Mouse (Mus musculus) kidney, adult 2 months (tissue): ENCODE data around the gene Gm4881. TPM values are rescaled to one million over a fixed set of nuclear protein-coding genes. Genes with fewer than 3 reads are reported as not detected.

Experiments
- DNase-seq: peaks from one replicate; pipeline ENCODE4 v3.0.0; 2021
- H3K27ac ChIP-seq: fragments of 200-500 bp; 2 replicates; pipeline ENCODE4 v1.5.1; 2012; ENCODE audit warnings: low read depth, low read length, control low read depth, inconsistent platforms; ENCODE audit not compliant: insufficient read depth
- H3K27me3 ChIP-seq: fragments of 200-500 bp; replicated peaks from 2 replicates; pipeline ENCODE4 v1.6.1; 2012; ENCODE audit warnings: mild to moderate bottlenecking, moderate library complexity, low read length, inconsistent platforms; ENCODE audit not compliant: control insufficient read depth, insufficient read depth
- H3K36me3 ChIP-seq: fragments of 200-500 bp; 2 replicates; pipeline ENCODE4 v1.6.1; 2012; ENCODE audit warnings: mild to moderate bottlenecking, moderate library complexity, low read length, inconsistent platforms; ENCODE audit not compliant: control insufficient read depth, insufficient read depth
- H3K4me1 ChIP-seq: fragments of 200-500 bp; 2 replicates; pipeline ENCODE4 v1.6.1; 2011; ENCODE audit warnings: low read length; ENCODE audit not compliant: control insufficient read depth, insufficient read depth
- H3K4me3 ChIP-seq: fragments of 200-500 bp; 2 replicates; pipeline ENCODE4 v1.5.1; 2011; ENCODE audit warnings: mild to moderate bottlenecking, low read depth, low read length, control low read depth; ENCODE audit not compliant: insufficient read depth
- CTCF ChIP-seq: fragments of 200-500 bp; conservative IDR thresholded peaks from 2 replicates; pipeline ENCODE4 v1.5.1; 2011; ENCODE audit warnings: low read depth, mild to moderate bottlenecking, control low read depth, low read length, moderate library complexity, mixed read lengths; ENCODE audit not compliant: insufficient read depth, insufficient read length
- POLR2A ChIP-seq: fragments of 200-500 bp; IDR thresholded peaks from one replicate; pipeline ENCODE4 v1.6.1; 2011; ENCODE audit warnings: low read depth, low read length, control low read depth
- WGBS: fragments of 180-500 bp; shearing (Covaris S2); methylation state at CpG from one replicate; pipeline ENCODE4 v1.1.7; 2018; 5-methylcytosine and 5-hydroxymethylcytosine counted together
- polyA plus RNA-seq: library from polyadenylated mRNA; depleted of rRNA; stranded (reverse); fragments of >200 nt; gene quantifications from 2 replicates; pipeline ENCODE4 v1.2.3, GENCODE M21; 2012; rRNA removed

The Gm4881 gene
- polyA plus RNA-seq, 1 experiment: not detected

DNA sequence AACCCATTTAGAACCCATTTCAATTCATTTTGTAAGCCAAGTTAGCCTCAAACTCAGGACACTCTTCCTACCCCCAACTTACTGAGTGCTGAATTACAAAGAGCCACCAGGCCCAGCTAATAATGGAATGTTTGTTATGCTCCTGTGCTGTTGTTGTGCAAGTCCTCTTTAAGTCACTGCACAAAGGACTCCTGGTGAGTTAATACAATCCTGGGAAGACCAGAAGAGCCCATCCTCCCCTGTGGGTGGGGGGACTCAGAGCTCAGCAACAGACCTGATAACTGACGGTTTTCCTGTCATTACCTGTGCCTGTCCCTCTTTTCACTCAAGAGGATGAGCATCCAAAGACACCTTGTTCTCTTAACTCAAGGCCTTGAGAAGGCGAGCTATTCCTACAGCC lies 64.7 kb downstream of the Gm4881 start:
- DNase-seq: no peak
- H3K27ac ChIP-seq: no peak overlapping the region
- H3K4me3 ChIP-seq: no peak overlapping the region
- no peaks in the 10 kb centered on the region for H3K4me1 ChIP-seq
- 48% methylated on average over 2 of the region's 2 CpGs for WGBS
- H3K36me3 ChIP-seq: no peaks in the 10 kb centered on the region
- TF ChIP-seq CTCF: no peak
- no peak for TF ChIP-seq POLR2A
- H3K27me3 ChIP-seq: no peaks in the 10 kb centered on the region

GRCm38 (mm10) chr7:24877588-24877987 lies 66.7 kb downstream of the Gm4881 start:
- H3K4me3 ChIP-seq: no peak overlapping the region
- TF ChIP-seq CTCF: no peak
- no peak for TF ChIP-seq POLR2A
- WGBS: 56% methylated on average over 3 of the region's 3 CpGs
- no peak for DNase-seq
- H3K27ac ChIP-seq: no peak overlapping the region
- no peaks in the 10 kb centered on the region for H3K4me1 ChIP-seq
- no peaks in the 10 kb centered on the region for H3K27me3 ChIP-seq
- no peaks in the 10 kb centered on the region for H3K36me3 ChIP-seq

Other genes with a start within 250 kb of the Gm4881 start
- gene BC049730, start 235.3 kb downstream of the Gm4881 start, polyA plus RNA-seq: 0.10 TPM in 1 of 2 replicates, not detected in the other
- not detected in 2 replicates for gene Gm4763, start 217.6 kb downstream of the Gm4881 start, polyA plus RNA-seq
- gene Cd177, start 184.2 kb downstream of the Gm4881 start, polyA plus RNA-seq: 0.03 and 0.05 TPM in 2 replicates
- gene Ceacam10, start 167.3 kb downstream of the Gm4881 start, polyA plus RNA-seq: not detected in 2 replicates
- 0.94 and 2.2 TPM in 2 replicates for gene Gm9844, start 82.3 kb downstream of the Gm4881 start, polyA plus RNA-seq
- 0.14 and 0.23 TPM in 2 replicates for gene Lypd4, start 74.6 kb downstream of the Gm4881 start, polyA plus RNA-seq
- 0.11 TPM in 1 of 2 replicates, not detected in the other for gene Dmrtc2, start 74.4 kb downstream of the Gm4881 start, polyA plus RNA-seq
- 468 and 618 TPM in 2 replicates for gene Rps19, start 60.1 kb downstream of the Gm4881 start, polyA plus RNA-seq
- 2.0 and 27.1 TPM in 2 replicates for gene Cd79a, start 47.1 kb downstream of the Gm4881 start, polyA plus RNA-seq
- 92.6 and 111 TPM in 2 replicates for gene Arhgef1, start 41.6 kb downstream of the Gm4881 start, polyA plus RNA-seq
- gene Rabac1, start 28.3 kb upstream of the Gm4881 start, polyA plus RNA-seq: 549 and 618 TPM in 2 replicates
- gene Atp1a3, start 61.5 kb upstream of the Gm4881 start, polyA plus RNA-seq: 1.4 and 1.8 TPM in 2 replicates
- 17.1 and 24.3 TPM in 2 replicates for gene Grik5, start 127.9 kb upstream of the Gm4881 start, polyA plus RNA-seq
- gene Zfp574, start 128.1 kb upstream of the Gm4881 start, polyA plus RNA-seq: 20.6 and 27.0 TPM in 2 replicates
- gene Pou2f2, start 235.2 kb upstream of the Gm4881 start, polyA plus RNA-seq: 1.1 and 2.6 TPM in 2 replicates